Mouse (Mus musculus): ENCODE measurements at regions not wholly inside any gene's neighbourhood (a gene's known extent, or its start where the extent isn't known, plus 50 kb on each side); places are given as distances from the start of the nearest gene placed in this dataset.

DNA sequence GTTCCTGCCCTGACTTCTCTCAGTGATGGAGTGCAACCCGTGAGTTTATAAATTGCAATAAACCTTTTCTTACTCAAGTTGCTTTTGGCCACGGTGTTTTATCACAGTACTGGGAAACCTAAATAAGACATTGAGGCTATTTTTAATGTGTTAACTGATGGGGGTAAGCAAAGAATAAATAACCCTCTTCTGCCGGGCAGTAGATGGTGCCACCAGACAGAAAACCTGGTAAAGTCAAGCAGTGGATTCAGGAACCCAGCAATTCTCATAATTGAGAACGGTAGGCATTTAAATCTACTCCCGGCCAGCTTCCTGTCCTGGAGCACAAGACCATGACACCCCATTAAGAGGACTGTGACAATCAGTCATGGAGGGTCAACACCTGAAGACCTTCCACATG is 136.5 kb downstream of the Snx19 start:
- TF ChIP-seq CTCF (IDR thresholded peaks at IDR 0.05) (no peak), EP300 (IDR thresholded peaks at IDR 0.05) (no peak)
